Mouse (Mus musculus): Measurements from ENCODE around the gene Syp.

The Syp gene

GRCm38 (mm10) chrX:7662936-7663335 is 24.7 kb downstream of the Syp start:
- no peak for DNase-seq (ENCODE audit: low read depth, low spot score)

GRCm38 (mm10) chrX:7664791-7665190 is 26.5 kb downstream of the Syp start:
- no peak for DNase-seq (ENCODE audit: low read depth, low spot score)

DNA sequence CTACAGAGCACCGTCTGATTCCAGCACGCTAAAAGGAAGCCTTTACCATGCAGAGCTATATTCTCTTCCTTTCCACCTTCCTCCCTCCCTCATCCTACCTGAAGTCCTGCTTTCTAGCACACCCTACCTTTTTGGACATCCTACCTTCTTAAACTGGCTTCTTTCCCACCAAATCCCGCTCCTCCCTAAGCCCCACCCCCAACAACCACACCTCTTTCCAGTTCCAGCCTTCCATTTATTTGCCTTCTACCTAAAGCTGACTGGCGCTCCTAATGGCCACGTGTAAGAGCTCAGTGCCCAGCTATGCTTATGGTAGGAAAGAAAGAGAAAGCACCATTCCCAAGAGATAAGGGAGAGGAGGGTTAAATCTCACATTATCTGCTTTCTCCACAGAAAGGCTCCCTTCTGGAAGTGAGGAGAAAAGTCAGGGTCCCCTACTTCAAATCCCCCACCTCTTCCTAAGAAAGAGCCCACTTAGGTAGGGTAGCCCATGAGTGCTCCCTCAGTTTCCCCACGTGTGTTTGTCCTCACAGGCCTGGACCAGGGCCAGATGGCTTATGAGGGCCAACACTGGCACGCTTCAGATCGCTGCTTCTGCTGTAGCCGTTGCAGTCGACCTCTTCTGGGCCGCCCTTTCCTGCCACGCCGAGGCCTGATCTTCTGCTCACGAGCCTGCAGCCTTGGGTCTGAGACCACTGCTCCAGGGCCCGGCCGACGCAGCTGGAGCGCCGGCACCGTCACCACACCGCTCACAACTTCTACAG is 27.6 kb downstream of the Syp start:
- DNase-seq (ENCODE audit: low read depth, low spot score), result no peak

GRCm38 (mm10) chrX:7670390-7670881 is 32.2 kb downstream of the Syp start:
- DNase-seq (ENCODE audit: low read depth, low spot score), result no peak

DNA sequence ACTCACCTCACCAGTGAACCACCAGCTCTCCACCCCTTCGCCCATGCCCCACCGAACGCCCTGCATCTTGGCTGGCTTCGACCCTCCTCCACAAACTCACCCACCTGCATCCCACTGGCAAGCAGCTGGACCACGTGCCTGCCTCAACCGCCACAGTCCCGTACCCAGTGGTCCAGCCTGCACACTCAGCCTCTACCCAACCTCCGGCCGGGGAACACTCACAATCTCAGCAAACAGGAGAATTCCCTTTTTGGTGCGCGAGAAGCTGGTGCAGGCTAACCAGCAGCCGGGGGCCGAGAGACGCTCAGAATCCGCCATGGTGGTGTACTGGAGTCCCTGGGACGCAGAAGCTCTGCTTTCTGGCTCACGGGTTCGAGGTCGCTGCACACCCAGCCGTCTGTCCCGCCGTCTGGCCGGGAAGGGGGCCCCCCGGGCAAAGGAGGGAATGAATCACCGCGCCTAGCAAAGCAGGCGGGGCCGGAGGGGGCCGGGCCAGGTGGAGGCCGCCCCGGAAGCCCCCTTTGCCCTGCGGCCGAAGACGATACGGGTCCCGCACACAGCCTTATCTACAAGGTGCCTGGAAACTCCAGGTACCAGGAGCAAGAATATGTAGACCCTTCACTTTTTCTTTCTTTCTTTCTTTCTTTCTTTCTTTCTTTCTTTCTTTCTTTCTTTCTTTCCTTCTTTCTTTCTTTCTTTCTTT is 32.8 kb downstream of the Syp start, which contains the start of gene Plp2:
Gene Plp2, minus strand, starts transcription at position 470 of the 703 bp plus-strand sequence.
- DNase-seq (ENCODE audit: low read depth, low spot score), result no peak

- DNase-seq (ENCODE audit: low read depth, low spot score), result no peak
These were observed 34.5 kb downstream of the Syp start for GRCm38 (mm10) chrX:7672739-7673138.

GRCm38 (mm10) chrX:7673578-7674281 is 35.5 kb downstream of the Syp start:
- no peak for DNase-seq (ENCODE audit: low read depth, low spot score)

DNA sequence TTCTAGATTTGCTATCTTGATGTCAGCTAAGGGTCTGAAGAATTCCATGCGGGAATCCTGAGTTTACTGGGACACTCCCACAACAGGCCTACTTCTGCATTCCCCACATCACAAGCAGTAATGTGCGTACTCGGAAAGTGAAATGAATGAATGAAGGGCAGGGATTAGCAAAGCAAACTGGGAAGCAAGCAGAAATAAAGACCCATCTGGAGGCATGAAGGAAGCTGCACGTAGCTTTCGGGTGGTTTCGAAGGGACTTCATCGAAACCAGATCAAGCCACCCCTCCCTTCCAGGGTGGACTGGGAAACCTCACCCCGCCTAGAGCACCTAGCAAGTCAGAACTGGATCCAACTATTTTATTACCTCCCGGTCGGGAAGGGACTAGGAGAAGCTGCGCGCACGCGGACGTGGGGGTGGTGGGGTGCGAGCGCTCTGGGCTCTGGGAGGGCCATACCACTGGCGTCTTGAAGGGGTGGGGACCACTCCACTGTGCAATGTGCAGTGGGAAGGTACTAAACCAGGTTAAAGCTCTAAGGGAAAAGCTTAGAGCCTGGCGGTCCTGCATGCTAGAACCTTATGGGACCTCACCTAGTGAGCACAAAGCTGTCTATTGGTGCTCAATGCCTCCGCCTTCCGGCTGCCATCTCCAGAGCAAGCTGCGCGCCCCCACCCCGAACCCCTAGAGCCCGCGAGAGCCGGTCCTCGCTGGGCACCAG is 36.2 kb downstream of the Syp start:
- no peak for DNase-seq (ENCODE audit: low read depth, low spot score)

- DNase-seq (ENCODE audit: low read depth, low spot score), result no peak
These were observed 36.7 kb downstream of the Syp start for GRCm38 (mm10) chrX:7675001-7675380.

DNA sequence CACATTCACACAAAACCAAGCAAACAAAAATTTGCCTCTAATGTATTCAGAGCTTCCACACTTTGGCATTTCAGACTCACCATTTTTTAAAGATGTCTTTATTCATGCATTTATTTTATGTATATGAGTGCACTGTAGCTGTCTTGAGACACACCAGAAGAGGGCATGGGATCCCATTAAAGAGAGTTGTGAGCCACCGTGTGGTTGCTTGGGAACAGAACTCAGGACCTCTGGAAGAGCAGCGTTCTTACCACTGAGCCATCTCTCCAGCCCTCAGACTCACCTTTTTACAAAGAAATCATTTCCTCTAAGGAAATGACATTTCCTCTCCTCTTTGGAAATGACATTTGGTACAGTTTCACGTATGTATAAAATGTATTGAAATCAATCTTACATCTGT is 40.7 kb downstream of the Syp start:
- no peak for DNase-seq (ENCODE audit: low read depth, low spot score)

DNA sequence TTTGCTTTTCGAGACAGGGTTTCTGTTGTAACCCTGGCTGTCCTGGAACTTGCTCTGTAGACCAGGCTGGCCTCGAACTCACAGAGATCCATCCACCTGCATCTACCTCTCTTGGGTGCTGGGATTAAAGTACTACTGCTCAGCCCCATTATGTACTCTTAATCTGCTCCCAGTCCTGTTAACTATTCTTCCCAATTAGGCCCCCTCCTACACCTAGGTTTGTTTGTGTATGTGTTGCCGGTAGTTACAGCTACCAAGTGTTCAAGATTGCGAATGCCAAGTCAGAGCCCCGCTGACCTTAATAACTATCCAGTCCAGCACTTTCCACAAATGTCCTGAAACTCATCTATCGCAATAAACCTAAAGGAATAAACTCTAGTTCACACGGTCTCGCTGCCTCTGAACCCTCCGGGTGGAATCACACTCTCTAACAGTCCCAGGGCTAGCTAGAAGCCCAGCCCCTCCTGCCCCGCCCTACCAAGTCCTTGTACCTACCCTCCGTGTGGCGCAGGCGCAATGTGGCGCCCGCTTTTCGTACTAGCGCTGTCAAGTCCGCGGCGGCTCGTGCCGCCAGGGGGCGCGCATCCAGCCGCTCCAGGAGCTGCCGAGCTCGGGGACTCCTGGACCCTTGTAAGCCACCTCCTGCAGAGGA is 41.3 kb downstream of the Syp start:
- peak; percentile 52 for DNase-seq (ENCODE audit: low read depth, low spot score)

- no peak for DNase-seq (ENCODE audit: low read depth, low spot score)
These were observed 41.8 kb downstream of the Syp start for GRCm38 (mm10) chrX:7680057-7680412.

DNA sequence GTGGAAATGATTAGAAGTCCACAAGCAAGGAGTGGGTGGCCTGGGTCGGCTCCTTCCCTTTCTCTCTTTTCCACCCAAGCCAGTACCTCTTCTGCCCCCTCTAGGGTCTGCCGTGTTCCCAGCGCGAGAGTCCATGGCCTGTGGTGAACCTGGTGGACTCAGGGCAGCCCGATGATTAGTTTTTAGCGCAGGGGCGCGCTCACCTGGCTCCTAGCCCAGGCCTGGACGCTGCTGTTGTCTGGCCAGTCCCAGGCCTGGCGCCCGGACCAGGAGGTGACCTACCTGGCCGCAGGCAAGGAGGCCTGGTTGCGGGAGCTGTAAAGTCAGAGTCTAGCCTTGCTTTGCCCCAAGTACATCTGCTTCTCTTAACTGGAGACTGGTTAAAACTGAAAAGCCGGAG is 42.6 kb downstream of the Syp start, which contains the start of gene Magix:
Gene Magix, minus strand, starts transcription at position 388 of the 400 bp plus-strand sequence.
- no peak for DNase-seq (ENCODE audit: low read depth, low spot score)

GRCm38 (mm10) chrX:7688321-7688720 is 50.0 kb downstream of the Syp start:
- DNase-seq (ENCODE audit: low read depth, low spot score), result no peak

DNA sequence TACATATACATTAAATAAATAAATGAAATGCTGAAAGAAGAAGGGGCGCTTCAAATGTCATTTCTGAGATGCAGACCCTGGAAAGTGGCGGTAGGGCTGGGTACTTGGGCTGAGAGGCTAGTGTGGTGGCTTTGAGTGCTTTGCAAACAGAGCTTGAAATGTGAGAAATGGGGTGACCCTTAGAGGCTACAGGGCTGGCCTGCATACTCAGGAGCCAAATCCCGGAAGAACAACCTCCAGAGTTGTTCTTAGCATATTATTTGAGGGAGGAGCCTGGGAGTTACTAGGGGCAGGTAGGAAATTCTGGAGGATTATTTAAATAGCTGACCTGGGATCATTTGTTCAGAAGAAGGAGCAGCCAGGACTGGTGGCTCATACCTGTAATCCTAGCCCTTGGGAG is 52.2 kb downstream of the Syp start:
- DNase-seq (ENCODE audit: low read depth, low spot score), result no peak

DNA sequence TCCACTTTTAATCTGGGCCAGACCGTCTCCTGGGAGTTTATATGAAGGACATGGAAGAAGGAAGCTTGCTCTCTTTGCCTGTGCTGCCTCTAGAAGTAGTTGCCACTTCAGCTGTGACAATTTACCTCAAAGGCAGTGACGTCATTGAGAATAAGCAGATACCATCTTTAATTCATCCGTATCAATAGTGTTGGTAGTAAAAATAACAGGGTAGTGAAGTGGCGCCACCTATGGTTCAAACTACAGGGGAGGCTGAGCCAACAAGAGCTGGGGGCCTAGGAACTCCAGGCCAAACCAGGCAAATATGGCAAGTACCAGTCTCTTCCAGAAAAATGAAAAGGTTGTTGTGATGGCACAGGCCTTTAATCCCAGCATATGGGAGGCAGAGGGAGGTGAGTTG is 54.6 kb downstream of the Syp start:
- DNase-seq (ENCODE audit: low read depth, low spot score), result no peak

GRCm38 (mm10) chrX:7696520-7696919 is 58.2 kb downstream of the Syp start:
- no peak for DNase-seq (ENCODE audit: low read depth, low spot score)

DNA sequence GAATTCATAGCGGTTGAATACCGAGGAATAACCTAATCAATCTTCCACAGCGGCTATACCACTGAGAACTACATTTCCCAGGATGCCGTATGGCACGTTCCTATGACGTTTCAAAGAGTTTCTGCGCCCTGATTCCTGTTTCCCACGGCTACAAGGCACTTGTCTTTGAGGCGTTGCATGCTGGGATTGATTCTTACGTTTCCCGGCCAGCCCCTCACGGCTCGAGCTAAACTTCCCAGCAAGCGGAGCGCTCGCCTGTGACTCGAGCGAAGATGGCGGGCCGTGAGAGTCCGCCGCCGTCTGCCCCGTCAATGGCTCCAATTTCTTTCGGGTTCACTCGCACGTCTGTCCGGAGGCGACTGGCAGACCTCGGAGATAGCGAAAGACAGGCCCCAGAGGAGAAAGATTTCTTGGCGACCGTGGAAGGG is 58.7 kb downstream of the Syp start, which contains the start of gene Gpkow:
Gene Gpkow, plus strand, starts transcription at position 178 of the 428 bp plus-strand sequence.
- peak; percentile 76 for DNase-seq (ENCODE audit: low read depth, low spot score)
